Mouse (Mus musculus) midbrain, embryonic 12.5 days (tissue): ENCODE results near the gene Tmem41a. TPM values are rescaled to one million over a fixed set of nuclear protein-coding genes. Genes with fewer than 3 reads are reported as not detected.
A peak's percentile ranks its signal among the peaks of the same experiment; 100 is the strongest.
"Not testable (repeated sequence)": the region's sequence is repeated elsewhere in the genome, so short reads cannot be mapped to it uniquely, and the experiment has no call there.

Experiments used
- ATAC-seq: fragments of 200-750 bp; cut with Nextera tagmentation; 2 replicates; pipeline ENCODE4 v1.8.0; 2017; ENCODE audit warnings: low read depth, moderate TSS enrichment, moderate library complexity; ENCODE audit not compliant: low FRiP score
- H3K27ac ChIP-seq: fragments of 300-500 bp; sonication (generic); replicated peaks from 2 replicates; pipeline ENCODE4 v1.5.1; 2016; ENCODE audit warnings: mild to moderate bottlenecking
- H3K27me3 ChIP-seq: fragments of 300-500 bp; sonication (generic); 2 replicates; pipeline ENCODE4 v1.6.1; 2016; ENCODE audit warnings: mild to moderate bottlenecking
- H3K36me3 ChIP-seq: fragments of 300-500 bp; sonication (generic); 2 replicates; pipeline ENCODE4 v1.6.1; 2016
- H3K4me1 ChIP-seq: fragments of 300-500 bp; sonication (generic); 2 replicates; pipeline ENCODE4 v1.6.1; 2016
- H3K4me2 ChIP-seq: fragments of 300-500 bp; sonication (generic); replicated peaks from 2 replicates; pipeline ENCODE4 v1.6.1; 2016; ENCODE audit warnings: mild to moderate bottlenecking, moderate library complexity
- H3K4me3 ChIP-seq: fragments of 300-500 bp; sonication (generic); 2 replicates; pipeline ENCODE4 v1.5.1; 2016; ENCODE audit warnings: mild to moderate bottlenecking
- H3K9ac ChIP-seq: fragments of 300-500 bp; sonication (generic); replicated peaks from 2 replicates; pipeline ENCODE4 v1.6.1; 2016; ENCODE audit warnings: mild to moderate bottlenecking, moderate library complexity
- H3K9me3 ChIP-seq: fragments of 300-500 bp; sonication (generic); 2 replicates; pipeline ENCODE4 v1.6.1; 2016; ENCODE audit warnings: mild to moderate bottlenecking
- WGBS: fragments of 180-500 bp; shearing (Covaris S2); methylation state at CpG from one replicate; pipeline ENCODE4 v1.1.7; 2016; 5-methylcytosine and 5-hydroxymethylcytosine counted together
- polyA plus RNA-seq: library from polyadenylated mRNA; unstranded; fragments of >200 nt; fragmentation: Nextera tagmentation; extraction: Ambion mirVana; gene quantifications from 2 replicates; pipeline ENCODE4 v1.2.1, GENCODE M21; 2016

The Tmem41a gene
- polyA plus RNA-seq: 26.7 and 29.9 TPM in 2 replicates

DNA sequence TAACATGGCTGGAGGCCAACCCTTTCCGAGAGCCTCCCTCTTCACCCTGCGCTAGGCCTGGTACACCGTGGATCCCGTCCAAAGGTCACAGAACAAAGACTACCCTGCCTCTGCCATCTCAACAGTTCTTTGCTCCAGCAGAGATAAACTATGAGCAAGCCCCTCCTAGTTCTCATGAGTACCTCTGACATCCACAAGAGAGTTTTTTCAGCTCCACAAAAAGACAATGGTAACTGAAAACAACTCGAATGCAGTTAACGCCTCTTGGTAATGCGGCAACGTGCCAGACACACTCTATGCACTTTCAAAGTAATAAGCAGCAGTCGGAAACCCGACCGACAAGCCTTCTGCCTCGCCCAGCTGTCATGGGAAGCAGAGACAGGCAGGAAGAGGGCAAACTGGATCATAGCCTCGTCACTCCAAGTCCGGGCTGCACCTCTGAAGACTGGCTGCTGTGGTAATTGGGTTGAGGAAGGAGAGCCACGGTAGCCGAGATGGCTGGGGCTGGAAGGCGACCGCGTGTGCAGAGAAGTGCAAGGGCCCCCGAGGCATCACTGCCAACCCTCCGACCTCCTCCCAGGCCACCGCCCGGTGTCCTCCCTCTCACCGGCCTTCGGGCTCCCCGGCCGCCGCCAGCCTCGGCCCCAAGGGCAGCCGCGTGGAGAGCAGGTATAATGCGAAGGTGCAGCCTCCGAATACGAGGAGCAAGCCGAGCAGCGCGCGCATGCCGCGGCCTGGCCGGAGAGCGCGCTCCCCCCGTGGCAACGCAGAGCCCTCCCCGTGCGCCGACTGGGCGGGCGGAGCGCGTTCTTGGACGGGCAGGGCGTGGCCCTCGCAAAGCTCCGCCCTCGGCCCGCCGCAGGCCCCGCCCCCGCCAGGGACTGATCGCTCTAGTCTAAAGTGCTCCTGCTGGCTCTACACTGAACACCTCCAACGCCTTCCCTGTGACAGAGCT, at the start of gene Tmem41a:
TSS of gene Tmem41a (minus strand) at position 792 of the 955 bp plus-strand sequence.
- 2% methylated on average over 63 of the region's 63 CpGs for WGBS
- no peak within 1 kb of the TSS; the same call in 1 of the 2 replicates for H3K27ac ChIP-seq
- ATAC-seq: peak; percentile 95

DNA sequence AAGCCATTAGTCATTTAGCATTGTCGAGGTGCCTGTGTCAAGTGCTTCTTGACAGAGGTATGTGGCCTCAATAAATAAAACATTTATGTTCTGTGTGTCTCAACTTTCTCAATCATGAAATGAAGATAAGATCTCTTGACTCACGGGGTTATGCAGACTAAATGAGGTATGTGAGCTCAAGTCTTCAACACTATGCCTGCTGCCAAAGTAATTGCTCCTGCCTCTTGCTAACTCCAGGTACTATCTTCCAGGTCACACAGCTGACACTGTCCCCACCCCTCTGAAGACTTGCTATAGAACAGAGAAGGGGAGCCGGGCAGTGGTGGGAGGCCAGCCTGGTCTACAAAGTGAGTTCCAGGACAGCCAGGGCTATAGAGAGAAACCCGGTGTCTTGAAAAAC, 49.0 kb upstream of the Tmem41a start:
- Histone ChIP-seq H3K4me1 (peaks cover 8% of the 10 kb centered on the region), H3K4me3 (no peak overlapping the region), H3K36me3 (no peaks in the 10 kb centered on the region), H3K9ac (no peak overlapping the region), H3K9me3 (no peaks in the 10 kb centered on the region), H3K27ac (no peak overlapping the region), H3K27me3 (peaks cover 18% of the 10 kb centered on the region), H3K4me2 (no peak overlapping the region)
- 73% methylated on average over 4 of the region's 4 CpGs for WGBS
- no peak for ATAC-seq

More for the DNA sequence above, at the start of gene Tmem41a:
- H3K4me2 ChIP-seq: peak within 1 kb of the TSS; percentile 86
- H3K9ac ChIP-seq: peak within 1 kb of the TSS; percentile 70
- no peaks in the 10 kb centered on the region for H3K9me3 ChIP-seq
- H3K4me1 ChIP-seq: 0 out of 2 replicates have a peak, but pooled peaks cover 5% of the 10 kb centered on the region
- H3K27me3 ChIP-seq: peaks cover 7% of the 10 kb centered on the region; the same call in 1 of the 2 replicates
- no peaks in the 10 kb centered on the region for H3K36me3 ChIP-seq
- peak within 1 kb of the TSS; percentile 71 for H3K4me3 ChIP-seq

DNA sequence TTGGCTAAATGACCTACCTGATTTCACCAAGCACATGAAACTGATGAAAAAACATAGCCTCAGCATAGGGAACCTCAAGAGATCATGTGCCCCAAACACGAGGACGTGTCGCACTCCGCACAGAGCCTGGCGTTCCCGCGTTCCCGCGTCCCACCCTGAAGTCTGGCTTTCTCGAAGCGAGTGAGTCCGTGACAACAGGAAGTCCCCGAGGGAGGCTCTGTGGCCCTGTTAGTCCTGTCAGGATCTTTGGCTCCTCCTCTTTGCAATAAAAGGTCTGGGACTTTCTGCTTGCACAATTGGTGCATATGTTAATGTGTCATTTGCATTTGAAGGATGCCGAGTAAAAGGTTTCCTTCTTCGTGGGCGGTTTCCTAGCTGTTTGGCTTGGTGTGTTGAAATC, 48.0 kb upstream of the Tmem41a start, which contains the start of gene Liph:
TSS of gene Liph (minus strand) at position 360 of the 400 bp plus-strand sequence.
- Histone ChIP-seq H3K36me3 (no peaks in the 10 kb centered on the region), H3K4me3 (peak within 1 kb of the TSS; percentile 18), H3K4me2 (peak within 1 kb of the TSS; percentile 47), H3K4me1 (peaks cover 8% of the 10 kb centered on the region), H3K27me3 (peaks cover 18% of the 10 kb centered on the region), H3K9me3 (no peaks in the 10 kb centered on the region), H3K9ac (0 out of 2 replicates have a peak within 1 kb of the TSS, but pooled peaks have one; percentile 34), H3K27ac (no peak within 1 kb of the TSS)
- 8% methylated on average over 16 of the region's 16 CpGs for whole genome bisulfite sequencing
- ATAC-seq: no peak

DNA sequence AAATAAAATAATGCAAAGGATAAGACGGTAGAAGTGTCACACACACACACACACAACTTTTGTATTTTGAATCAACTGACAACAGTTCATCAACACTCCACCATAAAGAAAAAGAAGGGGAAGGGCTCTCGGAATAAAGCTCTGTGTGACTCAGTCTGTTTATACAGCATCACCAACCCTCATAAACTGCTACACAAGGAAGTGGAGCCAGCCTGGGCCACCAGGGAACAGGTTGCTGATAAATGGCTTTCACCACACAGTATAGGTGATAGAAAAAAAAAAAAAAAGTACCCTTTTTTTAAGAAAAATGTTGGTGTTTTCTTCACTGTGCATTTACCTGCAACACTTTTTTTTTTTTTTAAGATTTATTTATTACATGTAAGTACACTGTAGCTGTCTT, 44.4 kb upstream of the Tmem41a start:
- Histone ChIP-seq H3K4me2 (no peak overlapping the region), H3K4me3 (no peak overlapping the region), H3K27me3 (peaks cover 7% of the 10 kb centered on the region), H3K9me3 (no peaks in the 10 kb centered on the region), H3K27ac (no peak overlapping the region), H3K36me3 (no peaks in the 10 kb centered on the region), H3K9ac (no peak overlapping the region), H3K4me1 (peaks cover 8% of the 10 kb centered on the region)
- ATAC-seq: no peak
- 87% methylated on average over 2 of the region's 2 CpGs for WGBS

DNA sequence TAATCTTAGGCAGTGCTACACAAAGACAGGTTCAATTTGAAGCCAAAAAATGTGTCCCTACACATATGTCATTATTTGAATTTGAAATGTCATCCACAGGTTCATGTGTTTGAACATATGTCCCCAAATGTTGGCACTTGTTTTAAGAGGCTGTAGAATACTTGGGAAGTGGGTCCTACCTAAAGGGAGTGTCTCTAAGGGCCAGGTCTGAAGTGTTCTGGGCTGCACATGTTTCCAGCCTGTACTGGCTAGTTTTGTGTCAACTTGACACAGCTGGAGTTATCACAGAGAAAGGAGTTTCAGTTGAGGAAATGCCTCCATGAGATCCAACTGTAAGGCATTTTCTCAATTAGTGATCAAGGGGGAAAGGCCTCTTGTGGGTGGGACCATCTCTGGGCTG, 43.5 kb upstream of the Tmem41a start:
- H3K4me3 ChIP-seq, H3K9ac ChIP-seq, H3K4me2 ChIP-seq, H3K36me3 ChIP-seq, H3K9me3 ChIP-seq, H3K4me1 ChIP-seq, H3K27me3 ChIP-seq, H3K27ac ChIP-seq, ATAC-seq: not testable (repeated sequence)

DNA sequence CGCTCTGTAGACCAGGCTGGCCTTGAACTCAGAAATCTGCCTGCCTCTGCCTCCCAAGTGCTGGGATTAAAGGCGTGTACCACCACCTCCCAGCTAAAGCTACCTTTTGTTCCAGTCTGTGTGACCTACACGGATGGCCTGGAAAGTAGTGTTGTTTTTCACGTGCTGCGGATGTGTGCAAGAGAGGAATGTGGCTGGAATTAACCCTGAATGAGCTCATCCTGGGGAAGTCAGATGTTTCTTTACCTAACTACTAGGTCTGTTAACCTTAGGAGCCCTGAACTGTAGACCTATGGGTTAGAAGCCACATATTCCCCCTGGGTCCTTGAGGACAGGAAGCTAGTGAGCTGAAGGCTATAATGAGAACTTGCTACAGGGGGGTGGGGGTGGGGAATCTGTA, 40.6 kb upstream of the Tmem41a start:
- WGBS: 77% methylated on average over 5 of the region's 5 CpGs
- ATAC-seq: no peak
- Histone ChIP-seq H3K36me3 (no peaks in the 10 kb centered on the region), H3K9me3 (no peaks in the 10 kb centered on the region), H3K27me3 (no peaks in the 10 kb centered on the region), H3K4me3 (no peak overlapping the region), H3K27ac (no peak overlapping the region), H3K4me1 (no peaks in the 10 kb centered on the region), H3K4me2 (no peak overlapping the region), H3K9ac (no peak overlapping the region)

DNA sequence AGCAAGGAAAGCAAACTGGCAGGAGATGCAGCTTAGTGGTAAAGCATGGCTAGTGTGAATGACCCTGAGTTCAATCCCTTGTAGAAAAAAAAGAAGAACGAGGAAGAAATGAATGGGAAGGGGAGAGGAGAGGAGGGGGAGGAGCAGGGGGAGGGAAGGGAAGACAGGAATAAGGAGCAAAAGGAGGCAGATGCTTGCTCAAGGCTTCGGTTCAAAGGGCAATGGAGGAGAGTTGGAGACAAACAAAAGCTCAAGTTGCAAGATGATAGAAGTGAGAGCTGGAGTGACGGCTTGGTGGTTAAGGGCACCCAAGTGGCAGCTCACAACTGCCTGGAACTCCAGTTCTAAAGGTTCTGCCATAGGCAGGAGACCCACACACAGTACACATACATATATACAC, 38.8 kb upstream of the Tmem41a start:
- Histone ChIP-seq H3K4me3 (no peak overlapping the region), H3K9me3 (no peaks in the 10 kb centered on the region), H3K9ac (no peak overlapping the region), H3K27ac (no peak overlapping the region), H3K36me3 (no peaks in the 10 kb centered on the region), H3K4me2 (no peak overlapping the region), H3K4me1 (no peaks in the 10 kb centered on the region), H3K27me3 (no peaks in the 10 kb centered on the region)
- WGBS: 40% methylated on average over 3 of the region's 3 CpGs
- no peak for ATAC-seq

DNA sequence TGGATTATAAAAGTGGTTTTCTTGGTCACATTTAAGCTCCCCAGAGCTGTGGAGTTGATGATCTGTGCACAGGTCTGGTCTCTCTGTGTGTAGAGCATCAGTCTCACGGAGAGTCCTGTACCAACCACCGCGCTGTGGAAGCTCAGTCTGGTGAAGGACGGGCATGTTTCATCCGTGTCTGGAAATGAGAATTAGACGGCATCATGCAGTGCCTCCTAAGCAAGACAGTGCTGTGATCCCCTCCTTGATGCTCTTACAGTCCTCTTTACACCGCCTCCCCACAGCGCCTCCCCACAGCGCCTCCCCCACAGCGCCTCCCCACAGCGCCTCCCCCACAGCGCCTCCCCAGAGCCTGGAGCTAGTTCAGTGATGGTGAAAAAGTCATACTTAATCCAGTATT, 36.7 kb upstream of the Tmem41a start:
- H3K27me3 ChIP-seq: no peaks in the 10 kb centered on the region
- no peak overlapping the region for H3K27ac ChIP-seq
- no peaks in the 10 kb centered on the region for H3K36me3 ChIP-seq
- 84% methylated on average over 12 of the region's 12 CpGs for WGBS
- no peak for ATAC-seq
- no peaks in the 10 kb centered on the region for H3K4me1 ChIP-seq
- H3K9me3 ChIP-seq: no peaks in the 10 kb centered on the region
- H3K4me3 ChIP-seq: no peak overlapping the region
- H3K9ac ChIP-seq: no peak overlapping the region
- H3K4me2 ChIP-seq: no peak overlapping the region

DNA sequence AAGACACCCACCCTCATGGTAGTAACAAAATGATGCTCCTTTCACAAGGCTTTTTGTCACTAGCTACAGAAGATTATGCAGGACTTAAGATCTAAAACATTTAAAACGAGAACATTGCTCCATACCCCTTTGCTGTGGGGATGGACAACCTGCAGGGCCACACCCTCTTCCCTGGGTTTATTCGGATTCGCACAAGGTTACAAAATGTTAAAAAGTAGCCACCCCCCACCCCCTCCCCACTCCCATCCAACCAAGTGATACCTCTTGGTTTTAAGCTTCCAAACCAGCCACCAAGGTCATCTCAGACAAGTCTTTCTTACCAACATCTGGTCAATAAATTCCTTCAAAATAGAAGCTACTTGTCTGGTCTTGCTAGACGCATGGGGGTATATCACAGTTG, 36.2 kb upstream of the Tmem41a start:
- Histone ChIP-seq H3K27ac (no peak overlapping the region), H3K4me2 (no peak overlapping the region), H3K9me3 (no peaks in the 10 kb centered on the region), H3K9ac (no peak overlapping the region), H3K27me3 (no peaks in the 10 kb centered on the region), H3K36me3 (no peaks in the 10 kb centered on the region), H3K4me1 (no peaks in the 10 kb centered on the region), H3K4me3 (no peak overlapping the region)
- 85% methylated on average over 4 of the region's 4 CpGs for WGBS
- no peak for ATAC-seq

DNA sequence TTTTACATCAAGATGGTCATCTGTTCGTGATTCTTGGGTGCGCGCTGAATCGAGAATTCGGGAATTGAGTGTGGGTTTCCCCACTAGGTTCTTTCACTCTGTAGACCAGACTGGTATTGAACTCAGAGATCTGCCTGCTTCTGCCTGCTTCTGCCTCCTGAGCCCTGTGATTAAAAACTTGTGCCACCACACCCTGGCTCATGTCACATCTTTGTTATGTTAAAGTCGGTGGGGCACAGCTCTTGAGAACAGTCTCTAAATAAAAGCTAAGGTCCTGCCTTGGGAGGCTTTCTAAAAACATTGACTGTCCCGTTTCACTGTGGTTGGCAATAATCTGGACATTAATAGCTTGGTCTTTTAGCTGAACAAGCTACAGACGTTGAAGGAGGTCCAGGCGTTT, 35.8 kb upstream of the Tmem41a start:
- Histone ChIP-seq H3K4me3 (no peak overlapping the region), H3K9ac (no peak overlapping the region), H3K36me3 (no peaks in the 10 kb centered on the region), H3K9me3 (no peaks in the 10 kb centered on the region), H3K27ac (no peak overlapping the region), H3K27me3 (no peaks in the 10 kb centered on the region), H3K4me2 (no peak overlapping the region), H3K4me1 (no peaks in the 10 kb centered on the region)
- WGBS: 96% methylated on average over 9 of the region's 9 CpGs
- no peak for ATAC-seq

DNA sequence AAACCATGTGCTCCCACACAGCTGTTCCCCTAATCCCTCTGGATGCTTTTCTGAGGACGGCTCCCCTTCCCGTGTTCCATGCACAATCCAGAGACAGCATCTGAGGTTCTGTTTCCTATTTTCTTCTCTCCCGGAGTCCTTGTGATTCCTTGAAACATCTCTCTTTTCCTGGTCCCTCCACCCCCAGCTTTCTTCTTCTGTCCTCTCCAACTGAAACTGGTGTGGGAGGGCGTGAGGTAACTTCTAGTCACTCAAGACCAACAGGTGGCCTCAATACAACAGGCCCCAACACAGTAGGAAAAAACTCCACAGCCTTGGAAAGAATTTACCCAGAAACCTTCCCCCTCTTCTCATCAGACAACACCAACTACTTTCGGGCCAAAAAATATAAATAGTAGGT, 30.0 kb upstream of the Tmem41a start:
- peaks cover 8% of the 10 kb centered on the region for H3K4me1 ChIP-seq
- H3K9me3 ChIP-seq: no peaks in the 10 kb centered on the region
- 0 out of 2 replicates have a peak, but pooled peaks cover 4% of the 10 kb centered on the region for H3K27me3 ChIP-seq
- no peak overlapping the region for H3K4me3 ChIP-seq
- no peak overlapping the region for H3K27ac ChIP-seq
- no peak overlapping the region for H3K4me2 ChIP-seq
- WGBS: 79% methylated on average over 5 of the region's 5 CpGs
- no peak overlapping the region for H3K9ac ChIP-seq
- H3K36me3 ChIP-seq: no peaks in the 10 kb centered on the region
- no peak for ATAC-seq

DNA sequence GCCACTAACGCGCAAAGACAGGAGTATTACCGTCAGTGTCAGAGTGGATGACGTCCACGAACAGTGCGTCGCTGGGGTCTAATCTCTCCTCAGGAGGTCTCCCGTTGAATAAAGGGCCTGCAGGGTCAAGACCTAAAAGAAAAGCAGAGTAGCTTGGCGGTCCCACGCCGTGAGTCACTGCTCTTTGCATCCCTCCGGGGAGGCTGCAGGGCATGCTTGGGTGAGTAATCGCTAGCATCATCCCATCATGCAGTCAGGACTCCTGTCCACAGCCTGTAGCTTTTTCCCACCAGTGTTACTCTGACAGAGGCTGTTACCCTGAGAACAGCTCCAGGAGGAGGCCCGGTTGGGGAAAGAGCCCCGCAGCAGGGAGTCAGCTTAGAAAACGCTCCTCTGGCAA, 28.9 kb upstream of the Tmem41a start:
- under 1% methylated on average over 16 of the region's 16 CpGs for whole genome bisulfite sequencing
- peak overlapping the region; percentile 21 for H3K4me3 ChIP-seq
- ATAC-seq: no peak

More for the DNA sequence above, 28.9 kb upstream of the Tmem41a start:
- Histone ChIP-seq H3K9ac (no peak overlapping the region), H3K27me3 (0 out of 2 replicates have a peak, but pooled peaks cover 4% of the 10 kb centered on the region), H3K4me1 (peaks cover 8% of the 10 kb centered on the region), H3K9me3 (no peaks in the 10 kb centered on the region), H3K4me2 (peak overlapping the region; percentile 46), H3K27ac (no peak overlapping the region), H3K36me3 (no peaks in the 10 kb centered on the region)
